Mouse (Mus musculus) right cerebral cortex, postnatal 10 days (tissue): ENCODE results near the gene Ric8b.

Source experiments
- DNase-seq, 2 experiments: peaks; one replicate each; pipeline ENCODE4 v3.0.0; 2021; ENCODE audit warnings: low spot score in 2 of 2

Gene Ric8b

GRCm38 (mm10) chr10:85054876-85055275, 137.5 kb downstream of the Ric8b start:
- DNase-seq = no peak
